Mouse (Mus musculus): ENCODE measurements around the gene Gpx1.

Gpx1 gene

DNA sequence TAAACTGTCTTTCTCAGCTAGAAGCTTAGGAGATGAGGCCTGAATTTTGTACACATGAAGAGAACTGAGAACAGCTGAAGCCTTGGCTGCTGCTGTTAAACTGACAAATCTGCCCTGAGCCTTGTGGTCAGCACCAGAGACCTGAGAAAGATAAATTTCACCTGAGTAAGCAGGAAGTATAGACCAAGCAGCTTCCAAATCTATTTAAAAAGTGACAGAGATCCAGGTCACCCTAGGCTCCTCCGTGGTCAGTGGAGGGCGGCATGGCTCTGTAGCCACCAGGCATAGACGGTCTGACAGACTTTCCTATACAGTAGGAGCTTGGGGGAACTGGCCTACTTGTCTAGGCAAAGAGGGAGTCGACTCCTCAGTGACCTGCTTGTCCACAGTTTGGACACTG, 48.1 kb downstream of the Gpx1 start:
- in situ Hi-C loops (cut with MboI; ENCODE audit: unreplicated experiment in 2 of 2): loop anchor here in 1 of 2 experiments (10.0 kb wide), 1 partner anchor 158 kb away; no protein-coding TSS in a partner anchor

- in situ Hi-C loops (cut with MboI; ENCODE audit: unreplicated experiment in 2 of 2): loop anchor here in 1 of 2 experiments (10.0 kb wide), 1 partner anchor 156 kb away; no protein-coding TSS in a partner anchor
Measured at GRCm38 (mm10) chr9:108388601-108389000, 49.9 kb downstream of the Gpx1 start.

DNA sequence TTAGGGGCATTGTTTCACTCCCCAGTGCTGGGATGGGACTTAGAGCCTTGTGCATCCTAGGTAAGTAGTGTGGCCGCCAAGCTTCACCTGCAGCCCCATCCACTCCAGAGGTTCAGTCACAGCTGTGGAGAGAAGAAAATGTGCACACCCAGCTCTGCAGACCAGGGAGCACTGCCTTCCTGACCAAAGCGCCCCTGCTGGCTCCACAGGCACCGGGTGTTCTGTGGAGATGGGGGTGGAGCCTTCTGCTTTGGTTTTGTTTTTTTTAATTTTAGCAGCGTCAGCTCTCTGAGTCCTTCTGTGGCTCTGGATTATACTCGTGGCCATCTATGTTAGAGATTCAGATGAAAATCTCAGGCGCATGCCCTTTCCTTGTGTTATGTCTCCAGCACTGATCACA, 50.5 kb downstream of the Gpx1 start:
- in situ Hi-C loops (cut with MboI; ENCODE audit: unreplicated experiment in 2 of 2): loop anchor here in 1 of 2 experiments (10.0 kb wide), 1 partner anchor 156 kb away; no protein-coding TSS in a partner anchor
